Mouse (Mus musculus) MEL (cell line): ENCODE results near the gene Olfr1555-ps1.

Experiments used
- MXI1 ChIP-seq: IDR thresholded peaks from 2 replicates; pipeline ENCODE4 v1.6.1; 2011; ENCODE audit warnings: mild to moderate bottlenecking, low read depth, low read length, improper control_type of control experiment
- NRF1 ChIP-seq: IDR thresholded peaks from 2 replicates; pipeline ENCODE4 v1.6.1; 2014; ENCODE audit warnings: low read depth, mild to moderate bottlenecking, inconsistent platforms, low read length, improper control_type of control experiment, moderate library complexity; ENCODE audit not compliant: poor library complexity, insufficient read depth, severe bottlenecking

GRCm38 (mm10) chr19:12123103-12123502, 46.8 kb downstream of the Olfr1555-ps1 start, which contains the start of gene Olfr76:
- no peak for TF ChIP-seq NRF1
- TF ChIP-seq MXI1 = no peak
